Mouse (Mus musculus) left cerebral cortex, adult 9 months (tissue): ENCODE data around the gene Kif3c.
"Not testable (repeated sequence)": the region's sequence is repeated elsewhere in the genome, so short reads cannot be mapped to it uniquely, and the experiment has no call there.

ENCODE experiments used
- DNase-seq, 2 experiments: peaks; one replicate each; pipeline ENCODE4 v3.0.0; 2022; ENCODE audit warnings: low spot score in 2 of 2

Gene Kif3c

GRCm38 (mm10) chr12:3370979-3371925 is 6.3 kb downstream of the Kif3c start:
- DNase-seq: no peak

GRCm38 (mm10) chr12:3371991-3372390 is 7.1 kb downstream of the Kif3c start:
- no peak for DNase-seq

GRCm38 (mm10) chr12:3373566-3373965 is 8.6 kb downstream of the Kif3c start:
- DNase-seq: no peak

GRCm38 (mm10) chr12:3374552-3374951 is 9.6 kb downstream of the Kif3c start:
- no peak for DNase-seq

GRCm38 (mm10) chr12:3377190-3377589 is 12.3 kb downstream of the Kif3c start:
- no peak for DNase-seq

GRCm38 (mm10) chr12:3377755-3378154 is 12.8 kb downstream of the Kif3c start:
- no peak for DNase-seq

GRCm38 (mm10) chr12:3384860-3385259 is 19.9 kb downstream of the Kif3c start:
- no peak for DNase-seq

GRCm38 (mm10) chr12:3385271-3385670 is 20.3 kb downstream of the Kif3c start:
- no peak for DNase-seq

GRCm38 (mm10) chr12:3385940-3386339 is 21.0 kb downstream of the Kif3c start:
- peak in 1 of 2 experiments; percentile 40 for DNase-seq

GRCm38 (mm10) chr12:3387891-3388290 is 23.0 kb downstream of the Kif3c start:
- no peak for DNase-seq

GRCm38 (mm10) chr12:3389394-3389793 is 24.5 kb downstream of the Kif3c start:
- peak in 1 of 2 experiments; percentile 31 for DNase-seq

- no peak for DNase-seq
Observed at GRCm38 (mm10) chr12:3390071-3390470, 25.1 kb downstream of the Kif3c start.

- DNase-seq: peak; percentile 67 to 86
Observed at GRCm38 (mm10) chr12:3390577-3391262, 25.8 kb downstream of the Kif3c start.

- DNase-seq: no peak
Observed at GRCm38 (mm10) chr12:3391276-3391675, 26.3 kb downstream of the Kif3c start.

- DNase-seq: no peak
Observed at GRCm38 (mm10) chr12:3393140-3393539, 28.2 kb downstream of the Kif3c start.

- no peak for DNase-seq
Observed at GRCm38 (mm10) chr12:3396931-3397330, 32.0 kb downstream of the Kif3c start.

GRCm38 (mm10) chr12:3405662-3406061 is 40.7 kb downstream of the Kif3c start:
- DNase-seq: not testable (repeated sequence)

- DNase-seq: no peak
Observed at GRCm38 (mm10) chr12:3406585-3406984, 41.7 kb downstream of the Kif3c start.

GRCm38 (mm10) chr12:3414956-3415355 is 50.0 kb downstream of the Kif3c start:
- DNase-seq: no peak

- DNase-seq: no peak
Observed at GRCm38 (mm10) chr12:3418761-3419160, 53.8 kb downstream of the Kif3c start.

- no peak for DNase-seq
Observed at GRCm38 (mm10) chr12:3420519-3420918, 55.6 kb downstream of the Kif3c start.

- DNase-seq: no peak
Observed at GRCm38 (mm10) chr12:3422786-3423185, 57.9 kb downstream of the Kif3c start.

- no peak for DNase-seq
Observed at GRCm38 (mm10) chr12:3424179-3424578, 59.2 kb downstream of the Kif3c start.
